Mouse (Mus musculus) yolk sac, embryonic 10.5 days (tissue): ENCODE results near the gene Aprt.

Experiments used
- DNase-seq: peaks from one replicate; pipeline ENCODE4 v3.0.0-alpha.2; 2017; ENCODE audit warnings: low spot score

Gene Aprt

GRCm38 (mm10) chr8:122564363-122565352 is 12.1 kb downstream of the Aprt start:
- DNase-seq, result no peak

DNA sequence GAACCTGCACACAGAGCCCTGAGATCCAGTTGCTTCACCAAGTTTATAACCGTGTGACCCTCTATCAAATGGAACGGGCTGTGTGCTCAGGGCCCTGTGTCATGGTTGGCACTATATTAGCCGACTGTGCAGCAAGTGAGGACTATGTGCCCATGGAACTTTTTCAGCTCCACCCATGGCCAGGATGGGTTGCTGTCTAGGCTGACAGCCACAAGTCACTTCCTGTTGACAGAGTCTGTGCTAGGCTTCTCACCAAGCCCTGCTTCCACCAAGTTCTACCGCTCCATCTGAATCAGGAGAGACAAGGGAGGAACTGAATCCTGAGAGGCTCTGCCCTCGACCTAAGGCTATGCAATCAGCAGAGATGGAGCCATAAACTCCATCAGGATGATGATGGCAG is 15.5 kb downstream of the Aprt start:
- DNase-seq, result no peak

DNA sequence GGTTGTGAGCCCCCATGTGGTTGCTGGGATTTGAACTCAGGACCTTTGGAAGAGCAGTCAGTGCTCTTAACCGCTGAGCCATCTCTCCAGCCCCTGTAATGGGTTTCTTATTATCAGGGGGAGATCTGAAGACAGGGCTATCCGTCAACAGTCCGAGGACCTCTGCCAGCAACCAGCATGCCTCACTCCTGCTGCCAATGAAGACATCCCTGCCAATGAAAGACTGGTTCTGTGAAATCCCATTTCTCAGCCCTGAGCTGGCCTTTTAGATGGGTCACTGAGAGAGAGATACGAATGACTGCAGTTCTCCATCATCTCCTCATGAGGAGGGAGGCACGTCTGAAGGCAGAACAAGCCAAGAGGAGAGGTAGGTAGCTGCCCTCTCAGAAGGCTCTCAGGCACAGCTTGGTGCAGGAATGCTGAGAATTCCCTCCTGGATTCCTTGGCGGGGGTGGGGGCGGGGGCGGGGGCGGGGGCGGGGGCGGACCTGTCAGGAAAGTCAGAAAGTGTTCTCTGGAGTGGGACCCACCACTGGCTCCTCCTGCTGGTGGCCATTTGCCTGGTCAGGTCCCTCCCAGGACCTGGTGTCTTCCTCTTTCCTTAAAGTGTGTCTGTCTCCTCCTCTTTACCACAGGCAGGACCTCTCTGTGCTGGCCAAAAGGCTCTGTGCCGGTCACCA is 17.9 kb downstream of the Aprt start:
- peak; percentile 84 for DNase-seq

DNA sequence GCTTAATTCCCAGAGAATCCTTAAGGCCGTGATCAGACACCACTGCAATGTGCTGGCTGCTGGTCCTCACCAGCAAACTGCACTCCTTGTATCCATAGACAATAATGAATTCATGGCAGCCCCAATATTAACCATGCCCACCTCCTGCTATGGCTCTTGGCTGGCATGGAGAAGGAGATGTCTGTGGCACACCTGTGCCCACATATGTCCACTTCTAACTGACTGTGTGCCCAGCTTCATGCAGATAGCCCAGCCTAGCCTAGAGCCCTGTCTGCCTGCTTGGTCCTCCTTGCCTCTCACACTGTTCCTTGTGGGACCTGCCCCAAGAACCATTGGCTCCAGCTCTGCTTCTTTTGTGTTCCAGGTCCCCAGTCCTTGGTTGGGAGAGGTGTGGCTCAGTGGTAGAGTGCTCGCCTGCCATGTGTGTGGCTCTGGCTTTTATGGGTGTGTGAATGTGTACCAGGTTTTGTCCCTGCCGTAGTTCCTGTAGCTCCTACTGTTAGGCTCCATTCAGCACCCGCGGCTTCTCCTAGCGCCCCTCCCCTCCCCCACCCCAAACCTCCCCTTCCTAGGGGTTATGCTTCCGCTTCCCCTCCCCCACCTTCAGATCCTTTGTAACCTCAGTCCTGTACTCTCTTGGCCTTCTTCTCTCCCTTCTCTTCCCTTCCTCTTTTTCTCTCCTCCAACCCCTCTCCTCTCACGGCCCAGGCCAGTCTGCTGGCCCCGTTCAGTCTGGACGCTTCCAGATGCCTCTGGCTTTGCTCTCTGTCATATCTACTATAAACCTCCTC is 19.3 kb downstream of the Aprt start:
- DNase-seq, result no peak

GRCm38 (mm10) chr8:122556030-122557009 is 20.4 kb downstream of the Aprt start:
- DNase-seq, result no peak

DNA sequence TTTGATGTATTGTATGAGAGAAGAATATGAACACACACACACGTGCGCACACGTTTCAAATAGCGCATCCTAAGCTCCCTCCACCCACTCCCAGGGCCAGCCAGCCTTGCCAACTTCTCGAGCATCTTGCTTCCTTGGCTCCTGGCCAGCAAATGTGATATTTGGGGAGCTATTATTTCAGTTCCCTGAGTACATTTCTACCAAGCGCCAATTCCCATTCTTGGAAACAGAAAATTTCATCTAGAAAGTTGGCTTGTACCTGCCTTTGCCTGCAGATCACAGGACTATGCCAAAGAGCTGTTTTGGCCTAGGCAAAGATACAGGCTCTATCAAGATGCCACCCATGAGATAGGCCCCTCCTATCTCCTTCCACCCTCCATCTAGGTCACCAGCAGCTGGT is 21.9 kb downstream of the Aprt start:
- DNase-seq, result no peak

GRCm38 (mm10) chr8:122551265-122552051 is 25.3 kb downstream of the Aprt start, which contains the start of gene Piezo1:
Gene Piezo1, minus strand, starts transcription at chr8:122551329.
- peak; percentile 87 for DNase-seq

- no peak for DNase-seq
Measured at GRCm38 (mm10) chr8:122550995-122551264, 25.8 kb downstream of the Aprt start.

GRCm38 (mm10) chr8:122550234-122550994 is 26.3 kb downstream of the Aprt start:
- DNase-seq, result no peak

DNA sequence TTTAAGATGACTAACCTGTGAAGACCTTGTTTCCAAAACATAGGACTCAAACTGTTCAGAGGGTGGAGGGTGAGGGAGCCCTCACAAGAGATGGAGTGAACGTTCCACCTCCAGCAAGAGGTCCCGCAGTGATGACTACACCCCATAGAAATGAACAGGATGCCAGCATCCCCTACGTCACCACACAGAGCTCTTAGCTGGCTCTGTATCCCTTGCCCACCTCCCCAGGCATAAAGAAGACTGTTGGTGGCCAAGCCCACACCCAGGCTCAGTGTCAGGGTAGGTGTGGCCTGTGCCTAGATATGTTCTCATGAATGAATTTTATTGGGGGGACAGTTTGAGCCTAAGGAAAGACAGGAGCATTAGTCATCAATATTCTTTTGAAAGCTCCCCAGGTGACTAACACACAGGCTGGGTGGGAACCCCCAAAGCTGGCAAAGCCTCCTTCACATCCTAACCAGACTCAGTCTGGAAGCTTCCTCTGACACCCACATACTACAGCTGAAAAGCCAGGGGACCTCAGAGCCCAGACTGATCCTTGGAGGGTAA is 27.7 kb downstream of the Aprt start:
- DNase-seq, result no peak

DNA sequence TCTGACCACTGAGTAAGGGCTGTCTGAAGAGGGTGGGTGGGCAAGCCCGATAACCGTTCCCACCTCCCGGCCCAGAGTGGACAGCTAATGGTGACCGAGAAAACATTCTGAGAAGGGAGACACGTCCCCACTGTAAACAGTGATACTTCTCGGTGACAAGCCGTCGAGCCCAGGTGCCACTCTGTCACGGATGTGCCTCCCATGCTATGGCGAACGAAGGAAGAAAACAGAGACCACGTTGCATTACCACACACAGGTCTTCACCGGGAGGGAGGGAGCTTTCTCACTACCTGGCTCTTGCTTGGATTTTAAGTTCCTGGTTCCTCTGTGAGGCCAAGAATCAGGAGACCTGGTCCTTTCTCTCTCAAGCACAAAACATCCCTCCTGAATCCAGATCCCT is 28.4 kb downstream of the Aprt start:
- no peak for DNase-seq

GRCm38 (mm10) chr8:122547815-122548214 is 28.9 kb downstream of the Aprt start:
- peak; percentile 68 for DNase-seq

- DNase-seq, result no peak
Measured at GRCm38 (mm10) chr8:122546811-122547453, 29.8 kb downstream of the Aprt start.

DNA sequence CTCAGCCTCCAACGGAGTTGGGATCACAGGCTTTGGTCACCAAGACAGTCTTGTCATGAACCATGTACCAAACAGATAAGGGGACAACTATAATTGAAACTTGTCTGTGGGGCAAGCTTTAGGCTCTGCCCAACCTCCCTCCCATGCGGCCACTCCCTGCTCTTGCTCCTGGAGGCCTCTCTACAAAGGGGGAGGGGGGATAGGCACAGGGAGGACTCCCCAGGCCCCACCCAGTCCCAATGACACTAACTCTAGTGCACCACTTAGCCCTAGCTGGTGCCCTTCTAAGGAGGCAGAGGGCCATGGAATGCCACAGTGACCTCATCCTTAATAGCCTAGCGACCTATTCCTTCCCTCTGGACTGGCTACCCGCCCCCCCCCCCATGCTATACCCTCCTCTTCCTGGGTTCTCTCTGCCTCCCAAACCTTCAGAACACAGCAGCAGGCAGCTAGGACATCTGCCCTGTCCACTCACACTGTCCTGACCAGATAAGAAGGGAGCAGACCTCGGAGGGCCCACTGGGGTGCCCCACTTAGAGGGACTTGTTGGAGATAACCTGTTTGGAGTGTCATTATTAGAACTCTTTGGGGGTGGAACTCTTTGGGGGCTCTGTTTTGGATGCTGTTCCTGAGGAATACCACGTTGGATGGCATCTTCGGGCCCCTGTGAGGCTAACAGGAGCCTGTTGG is 30.5 kb downstream of the Aprt start:
- DNase-seq, result no peak

DNA sequence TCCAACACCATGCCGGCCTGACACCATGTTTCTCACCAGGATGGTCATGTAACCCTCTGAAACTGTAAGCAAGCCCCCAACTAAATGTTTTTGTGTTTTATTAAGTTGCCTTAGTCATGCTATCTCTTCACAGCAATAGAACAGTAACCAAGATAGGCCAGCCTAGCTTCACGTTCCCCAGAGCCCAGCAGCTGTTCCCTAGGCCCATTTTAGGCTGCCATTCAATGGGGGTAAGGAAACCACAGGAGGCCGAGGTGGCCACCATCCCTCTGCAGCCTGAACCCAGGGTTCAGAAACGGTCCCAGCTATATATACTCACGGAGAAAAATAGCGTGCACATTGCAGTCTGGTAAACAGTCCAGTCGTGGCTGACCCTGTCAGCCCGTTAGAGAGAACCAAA is 32.6 kb downstream of the Aprt start:
- no peak for DNase-seq

DNA sequence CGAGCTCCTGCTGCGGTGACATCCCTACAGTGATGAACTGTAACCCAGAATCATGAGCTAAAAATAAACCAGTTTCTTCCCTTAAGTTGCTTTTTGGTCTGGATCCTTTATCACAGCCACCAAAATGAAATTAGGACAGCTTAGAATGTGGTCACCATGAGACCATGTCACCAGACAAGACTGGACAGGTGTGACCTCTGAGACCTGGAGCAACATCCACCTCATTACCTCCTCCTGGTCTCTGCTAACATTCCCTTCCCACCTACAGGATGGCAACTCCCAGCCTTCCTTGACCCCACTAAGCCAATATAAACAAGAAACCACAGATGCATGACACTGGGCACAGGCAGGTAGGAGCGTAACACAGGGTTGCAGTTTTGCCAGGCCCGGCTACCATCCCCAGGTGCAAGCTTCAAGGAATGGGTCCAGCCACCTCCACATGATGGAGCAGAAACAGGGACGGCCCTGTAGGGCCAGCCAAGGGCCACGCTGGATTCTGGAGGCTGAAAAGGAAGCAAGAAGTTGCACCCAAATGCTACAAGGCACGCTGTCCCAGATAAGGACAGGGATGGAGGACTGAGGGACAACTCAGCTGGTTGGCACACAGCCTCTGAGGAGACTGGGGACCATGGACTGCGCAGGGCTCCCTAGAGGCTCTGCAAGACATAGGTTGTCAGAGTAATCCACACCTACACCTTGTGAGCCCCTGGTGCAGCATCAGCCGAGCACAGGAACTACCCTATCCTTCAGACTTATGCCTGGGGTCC is 38.2 kb downstream of the Aprt start:
- no peak for DNase-seq

- no peak for DNase-seq
Measured at GRCm38 (mm10) chr8:122537812-122538211, 38.9 kb downstream of the Aprt start.

DNA sequence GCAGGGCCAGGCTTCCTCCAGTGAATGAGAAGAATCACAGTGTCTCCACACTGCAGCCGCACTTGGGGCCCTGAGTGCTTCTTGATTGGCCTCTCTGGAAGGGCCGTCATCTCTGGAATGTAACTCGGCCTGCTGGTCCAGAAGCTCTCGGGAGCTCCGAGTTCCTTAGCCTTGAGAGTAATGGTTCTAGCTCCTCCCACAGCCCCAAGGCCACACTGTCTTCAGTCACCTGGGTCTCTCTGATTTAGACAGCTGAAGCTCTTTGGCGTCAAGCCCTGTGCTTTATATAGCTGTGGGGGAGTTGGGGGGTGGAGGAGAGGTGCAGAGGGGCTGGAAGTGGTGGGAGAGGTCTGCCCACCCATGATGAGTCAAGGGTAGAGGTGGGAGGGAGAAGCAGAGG is 39.7 kb downstream of the Aprt start:
- DNase-seq, result peak; percentile 66
